ENCODE assay signal across 8 mouse cellular contexts in the genomic region with DNA sequence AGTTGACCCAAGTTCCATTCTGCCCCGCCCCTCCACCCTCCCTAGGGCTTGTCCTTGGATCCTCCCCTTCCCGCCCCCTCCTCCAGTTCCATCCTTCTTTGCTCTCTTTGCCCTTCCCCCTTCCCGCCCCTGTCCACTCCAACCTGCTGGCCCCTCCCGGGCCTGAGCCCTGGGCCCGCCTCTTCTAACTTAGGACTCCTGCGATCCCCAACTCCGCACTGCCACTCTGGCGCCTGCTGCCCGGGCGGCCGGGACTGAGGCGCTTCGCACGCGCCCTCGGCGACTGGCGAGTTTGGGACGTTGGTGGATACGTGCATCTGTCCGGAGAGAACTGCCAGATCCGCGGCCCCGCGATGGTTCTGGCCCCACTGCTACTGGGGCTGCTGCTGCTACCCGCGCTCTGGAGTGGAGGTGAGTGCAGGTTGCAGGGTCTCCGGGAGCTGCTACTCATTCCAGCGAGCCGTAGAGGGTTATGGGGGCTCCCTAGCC. TPM values are rescaled to one million over a fixed set of nuclear protein-coding genes. Genes with fewer than 3 reads are reported as not detected.
DNase-seq lines count a peak whose midpoint lies in the region; ATAC-seq and TF ChIP-seq lines count a peak whose summit lies in the region.

A gene (plus strand): TSS at position 264 of the 489 bp plus-strand sequence.

- H3K4me2 ChIP-seq in hindbrain, postnatal 0 days (ENCODE audit: low read depth, low read length) = peak within 1 kb of the TSS; percentile 64

- DNase-seq in adrenal gland, adult 8-10 months = peak; percentile 82
- peak; percentile 64 to 75 for DNase-seq in gastrocnemius, adult 8-10 months (ENCODE audit: low spot score in 2 of 2)
- DNase-seq in hindbrain, postnatal 0 days (ENCODE audit: low spot score) = peak; percentile 83
- DNase-seq in left cerebral cortex, adult 11 months (ENCODE audit: low spot score) = peak; percentile 63
- DNase-seq in lung, postnatal 14 days = peak; percentile 95
- peak; percentile 72 for DNase-seq in right cerebral cortex, adult 18-20 months
- no peak for DNase-seq in c-Kit-positive CD71-positive TER-119-positive erythroid progenitor cells, embryonic 14.5 days (ENCODE audit: low spot score)

- H3K36me3 ChIP-seq in hindbrain, postnatal 0 days (ENCODE audit: insufficient read depth, low read length) = no peaks in the 10 kb centered on the region

- under 1% methylated on average over 30 of the region's 30 CpGs for WGBS in hindbrain, postnatal 0 days

- peak within 1 kb of the TSS; percentile 79 for H3K27ac ChIP-seq in hindbrain, postnatal 0 days

- ATAC-seq in common myeloid progenitor, adult 5-6 weeks (replicated peaks; ENCODE audit: low read depth, poor library complexity, severe bottlenecking) = peak; percentile 33; the same call in 1 of the 2 replicates
- ATAC-seq in hindbrain, postnatal 0 days = peak; percentile 91

- no peak for TF ChIP-seq CTCF in hindbrain, postnatal 0 days (IDR thresholded peaks at IDR 0.05; ENCODE audit: low read depth)

- no peaks in the 10 kb centered on the region for H3K9me3 ChIP-seq in hindbrain, postnatal 0 days (ENCODE audit: low read length)

- H3K27me3 ChIP-seq in hindbrain, postnatal 0 days (ENCODE audit: insufficient read depth, low read length) = 0 out of 2 replicates have a peak, but pooled peaks cover 3% of the 10 kb centered on the region

- no peaks in the 10 kb centered on the region for H3K4me1 ChIP-seq in hindbrain, postnatal 0 days (ENCODE audit: insufficient read depth, low read length)

- peak within 1 kb of the TSS; percentile 52 for H3K9ac ChIP-seq in hindbrain, postnatal 0 days (replicated peaks; ENCODE audit: low read length)

- H3K4me3 ChIP-seq in hindbrain, postnatal 0 days (ENCODE audit: low read length) = peak within 1 kb of the TSS; percentile 64

RNA-seq across cellular contexts. Expression of the gene that starts here (rescaled TPM):
- 10 to 100 TPM in 3 of 4 experiments, 1 to 10 TPM in 1; 9.6 to 19.3 (median 12.6) TPM for total RNA-seq in adrenal gland, adult 8-10 months (2022)
- total RNA-seq in common myeloid progenitor, adult 5-6 weeks (2017) = 0.41 TPM in 1 of 2 replicates, not detected in the other
- 1 to 10 TPM in 3 of 4 experiments, under 1 TPM in 1; 0.97 to 1.7 (median 1.3) TPM for total RNA-seq in gastrocnemius, adult 8-10 months (2022)
- 6.3 and 7.1 TPM in 2 replicates for total RNA-seq in hindbrain, postnatal 0 days (2014; rRNA removed)
- polyA plus RNA-seq in hindbrain, postnatal 0 days (2015; fragmentation: Nextera tagmentation; extraction: Ambion mirVana) = 3.0 and 3.4 TPM in 2 replicates

Comparison
In these comparisons a context has a peak if more than half of its experiments do, and no peak if none do; other contexts are left out.
1. Peak in ATAC-seq in common myeloid progenitor, adult 5-6 weeks; RNA of the gene not detected or under 1 TPM.